Mouse (Mus musculus): ENCODE data around the gene Tecr.
A peak's percentile ranks its signal among the peaks of the same experiment; 100 is the strongest.

Tecr gene

DNA sequence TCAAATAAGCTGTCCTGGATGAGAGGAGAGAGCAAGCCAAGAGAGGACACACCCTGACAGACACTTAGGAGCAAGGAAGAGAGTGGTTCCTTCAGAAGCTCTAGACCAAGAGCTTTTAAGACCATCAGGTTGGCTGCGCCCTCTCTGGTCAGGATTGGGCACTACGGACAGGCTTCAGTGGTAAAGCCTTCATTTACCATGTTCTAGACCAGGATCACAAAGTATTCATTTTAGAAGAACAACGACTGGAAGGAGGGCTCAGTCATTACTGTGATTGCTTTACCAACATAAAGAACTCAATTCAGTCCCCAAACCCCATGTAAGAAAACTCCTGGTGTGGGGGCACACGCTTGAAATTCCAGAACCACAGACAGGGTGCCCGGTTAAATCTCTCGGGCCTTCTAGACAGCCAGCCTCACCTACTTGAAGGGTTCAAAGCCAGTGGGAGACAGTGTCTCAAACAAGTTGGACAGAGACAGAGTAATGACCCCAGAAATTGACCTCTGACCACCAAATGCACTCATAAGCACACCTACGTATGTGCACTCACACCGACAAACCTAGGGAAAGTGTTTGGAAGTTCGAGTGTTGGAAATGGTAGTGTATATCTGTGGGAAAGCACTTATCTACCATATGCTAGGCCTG is 41.9 kb downstream of the Tecr start:
- DNase-seq (ENCODE audit: low read depth, low spot score), result peak; percentile 16

DNA sequence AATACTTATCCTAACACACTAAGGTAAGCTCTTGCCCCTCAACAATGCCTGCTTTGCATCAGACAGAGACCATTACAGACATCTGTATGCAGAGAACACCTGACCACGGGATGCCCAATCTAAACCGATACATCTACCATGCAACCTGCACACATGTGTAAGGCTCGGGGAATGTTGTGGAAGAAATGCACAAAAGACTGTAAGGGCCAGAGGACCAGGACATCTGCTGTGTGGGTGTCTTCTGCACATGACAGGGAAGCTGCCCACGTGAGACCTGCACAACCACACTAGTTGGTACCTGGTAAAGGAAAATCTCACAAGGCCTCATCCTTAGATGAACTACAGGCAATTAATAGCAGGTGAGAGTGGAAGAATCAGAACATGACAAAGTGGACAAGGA is 44.5 kb downstream of the Tecr start:
- peak; percentile 3 for DNase-seq (ENCODE audit: low read depth, low spot score)

DNA sequence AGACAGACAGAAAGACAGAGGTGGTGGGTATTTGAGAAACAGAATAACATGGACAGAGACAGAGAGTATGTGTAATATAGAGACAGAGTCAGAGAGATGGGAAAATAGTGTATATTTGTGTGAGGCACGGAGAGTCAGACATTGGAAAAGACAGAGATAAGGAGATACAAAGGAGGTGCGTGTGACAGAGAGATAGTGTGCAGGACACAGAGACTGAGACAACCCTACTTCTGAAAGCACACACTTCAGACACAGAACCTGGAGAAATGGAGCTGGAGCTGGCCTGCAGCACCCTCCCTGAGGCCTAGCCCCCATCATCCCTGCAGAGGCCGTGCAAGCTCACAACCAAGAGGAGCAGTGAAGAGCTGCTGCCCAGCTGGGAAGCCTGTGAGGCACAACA is 45.1 kb downstream of the Tecr start:
- DNase-seq (ENCODE audit: low read depth, low spot score), result no peak

DNA sequence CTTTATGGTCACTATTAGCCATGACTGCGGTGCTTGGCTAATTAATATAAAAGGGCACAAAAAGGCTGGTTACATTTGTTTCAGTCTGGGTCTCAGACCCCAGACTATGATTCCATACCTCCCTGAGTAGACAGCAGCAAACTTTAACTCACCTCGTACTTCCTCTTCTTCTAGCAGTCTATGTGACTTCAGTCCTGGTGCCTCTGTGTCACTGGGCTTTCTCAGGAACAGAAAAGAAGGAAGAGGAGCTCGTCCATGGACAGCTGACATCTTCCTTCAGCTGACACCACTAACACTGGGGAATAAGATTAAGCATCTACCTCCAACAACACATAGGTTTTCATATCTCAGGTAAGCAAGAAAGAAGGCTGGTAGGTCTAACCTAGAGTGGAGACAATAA is 72.0 kb downstream of the Tecr start, which contains the start of gene Olfr370:
Gene Olfr370 (plus strand): TSS at position 45 of the 400 bp plus-strand sequence.
- no peak for DNase-seq (ENCODE audit: low read depth, low spot score)

DNA sequence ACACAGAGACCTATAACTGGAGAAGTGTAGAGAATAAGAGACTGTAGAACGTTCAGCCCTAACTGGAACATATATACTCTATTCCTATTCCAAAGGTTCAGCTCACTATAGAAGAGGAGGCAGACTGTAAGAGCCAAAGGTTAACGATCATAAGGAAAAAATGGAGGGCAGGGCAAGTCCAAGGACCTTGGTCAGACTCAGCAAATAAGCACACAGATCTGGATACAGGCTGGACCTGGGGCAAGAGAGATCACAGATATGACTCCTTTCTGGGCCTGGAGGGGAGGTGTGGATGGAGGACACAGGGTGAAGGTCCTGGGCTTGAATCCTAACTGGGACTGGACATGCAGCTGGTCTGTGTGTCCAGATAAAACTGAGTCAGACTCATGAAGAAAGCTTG is 73.0 kb downstream of the Tecr start:
- DNase-seq (ENCODE audit: low read depth, low spot score), result no peak
